Mouse (Mus musculus): ENCODE measurements around the gene Mlh1. TPM values are rescaled to one million over a fixed set of nuclear protein-coding genes. Genes with fewer than 3 reads are reported as not detected.

Mlh1 gene
- polyA plus RNA-seq, 1 experiment from 2014 or later: 48.6 TPM

GRCm38 (mm10) chr9:111289832-111290339, 18.3 kb upstream of the Mlh1 start:
- Histone ChIP-seq H3K27ac (ENCODE audit: low read depth, low read length) (no peak overlapping the region), H3K36me3 (ENCODE audit: control insufficient read depth, insufficient read depth, low read length) (no peaks in the 10 kb centered on the region; the same call in 1 of the 2 replicates), H3K4me2 (ENCODE audit: low read depth) (no peak overlapping the region), H3K4me3 (ENCODE audit: low read depth, low read length) (no peak overlapping the region), H3K27me3 (ENCODE audit: control insufficient read depth, insufficient read depth, low read length) (no peaks in the 10 kb centered on the region), H3K9me3 (ENCODE audit: control insufficient read depth, low read length) (no peaks in the 10 kb centered on the region), H3K4me1 (ENCODE audit: control insufficient read depth, insufficient read depth, low read length) (peaks cover 6% of the 10 kb centered on the region; the same call in 1 of the 2 replicates), H3K9ac (ENCODE audit: low read length) (no peak overlapping the region)
- WGBS: 16% methylated on average over 21 of the region's 21 CpGs
- ATAC-seq (ENCODE audit: insufficient read depth, low FRiP score, low TSS enrichment): peak; percentile 67; the same call in 1 of the 2 replicates
- DNase-seq (ENCODE audit: low spot score): peak; percentile 90

GRCm38 (mm10) chr9:111289294-111289831, 17.8 kb upstream of the Mlh1 start:
- ATAC-seq (ENCODE audit: insufficient read depth, low FRiP score, low TSS enrichment): no peak
- no peak for DNase-seq (ENCODE audit: low spot score)
- Histone ChIP-seq H3K4me2 (ENCODE audit: low read depth) (no peak overlapping the region), H3K27ac (ENCODE audit: low read depth, low read length) (no peak overlapping the region), H3K4me1 (ENCODE audit: control insufficient read depth, insufficient read depth, low read length) (peaks cover 6% of the 10 kb centered on the region; the same call in 1 of the 2 replicates), H3K36me3 (ENCODE audit: control insufficient read depth, insufficient read depth, low read length) (no peaks in the 10 kb centered on the region; the same call in 1 of the 2 replicates), H3K4me3 (ENCODE audit: low read depth, low read length) (no peak overlapping the region), H3K9me3 (ENCODE audit: control insufficient read depth, low read length) (no peaks in the 10 kb centered on the region), H3K9ac (ENCODE audit: low read length) (no peak overlapping the region), H3K27me3 (ENCODE audit: control insufficient read depth, insufficient read depth, low read length) (no peaks in the 10 kb centered on the region)
- 57% methylated on average over 9 of the region's 9 CpGs for WGBS

GRCm38 (mm10) chr9:111287956-111288355, 16.4 kb upstream of the Mlh1 start:
- no peaks in the 10 kb centered on the region for H3K9me3 ChIP-seq (ENCODE audit: control insufficient read depth, low read length)

GRCm38 (mm10) chr9:111286468-111286867, 14.9 kb upstream of the Mlh1 start:
- no peaks in the 10 kb centered on the region for H3K9me3 ChIP-seq (ENCODE audit: control insufficient read depth, low read length)
- H3K27ac ChIP-seq (ENCODE audit: low read depth, low read length): no peak overlapping the region
- H3K4me2 ChIP-seq (ENCODE audit: low read depth): no peak overlapping the region
- H3K9ac ChIP-seq (ENCODE audit: low read length): no peak overlapping the region
- no peaks in the 10 kb centered on the region; the same call in 1 of the 2 replicates for H3K36me3 ChIP-seq (ENCODE audit: control insufficient read depth, insufficient read depth, low read length)
- H3K27me3 ChIP-seq (ENCODE audit: control insufficient read depth, insufficient read depth, low read length): no peaks in the 10 kb centered on the region
- DNase-seq (ENCODE audit: low spot score) (no peak), ATAC-seq (ENCODE audit: insufficient read depth, low FRiP score, low TSS enrichment) (no peak)
- no peak overlapping the region for H3K4me3 ChIP-seq (ENCODE audit: low read depth, low read length)
- peaks cover 6% of the 10 kb centered on the region; the same call in 1 of the 2 replicates for H3K4me1 ChIP-seq (ENCODE audit: control insufficient read depth, insufficient read depth, low read length)
- WGBS: 84% methylated on average over 2 of the region's 2 CpGs

More at GRCm38 (mm10) chr9:111287956-111288355, 16.4 kb upstream of the Mlh1 start:
- no peak overlapping the region for H3K9ac ChIP-seq (ENCODE audit: low read length)
- no peaks in the 10 kb centered on the region; the same call in 1 of the 2 replicates for H3K36me3 ChIP-seq (ENCODE audit: control insufficient read depth, insufficient read depth, low read length)
- H3K4me3 ChIP-seq (ENCODE audit: low read depth, low read length): no peak overlapping the region
- DNase-seq (ENCODE audit: low spot score): no peak
- ATAC-seq (ENCODE audit: insufficient read depth, low FRiP score, low TSS enrichment): no peak
- peaks cover 6% of the 10 kb centered on the region; the same call in 1 of the 2 replicates for H3K4me1 ChIP-seq (ENCODE audit: control insufficient read depth, insufficient read depth, low read length)
- WGBS: 94% methylated on average over 4 of the region's 4 CpGs
- H3K4me2 ChIP-seq (ENCODE audit: low read depth): no peak overlapping the region
- H3K27me3 ChIP-seq (ENCODE audit: control insufficient read depth, insufficient read depth, low read length): no peaks in the 10 kb centered on the region
- no peak overlapping the region for H3K27ac ChIP-seq (ENCODE audit: low read depth, low read length)

- 22% methylated on average over 5 of the region's 5 CpGs for WGBS
- Histone ChIP-seq H3K27ac (ENCODE audit: low read depth, low read length) (no peak overlapping the region), H3K4me3 (ENCODE audit: low read depth, low read length) (no peak overlapping the region), H3K9ac (ENCODE audit: low read length) (no peak overlapping the region), H3K9me3 (ENCODE audit: control insufficient read depth, low read length) (no peaks in the 10 kb centered on the region), H3K27me3 (ENCODE audit: control insufficient read depth, insufficient read depth, low read length) (no peaks in the 10 kb centered on the region), H3K36me3 (ENCODE audit: control insufficient read depth, insufficient read depth, low read length) (no peaks in the 10 kb centered on the region; the same call in 1 of the 2 replicates), H3K4me2 (ENCODE audit: low read depth) (no peak overlapping the region), H3K4me1 (ENCODE audit: control insufficient read depth, insufficient read depth, low read length) (peaks cover 6% of the 10 kb centered on the region; the same call in 1 of the 2 replicates)
- ATAC-seq (ENCODE audit: insufficient read depth, low FRiP score, low TSS enrichment) (0 out of 2 replicates have a peak, but pooled peaks have one; percentile 23), DNase-seq (ENCODE audit: low spot score) (no peak)
Observed at GRCm38 (mm10) chr9:111285676-111286075, 14.1 kb upstream of the Mlh1 start.

- Histone ChIP-seq H3K36me3 (ENCODE audit: control insufficient read depth, insufficient read depth, low read length) (no peaks in the 10 kb centered on the region; the same call in 1 of the 2 replicates), H3K4me1 (ENCODE audit: control insufficient read depth, insufficient read depth, low read length) (peaks cover 6% of the 10 kb centered on the region; the same call in 1 of the 2 replicates), H3K27me3 (ENCODE audit: control insufficient read depth, insufficient read depth, low read length) (no peaks in the 10 kb centered on the region), H3K4me3 (ENCODE audit: low read depth, low read length) (no peak overlapping the region), H3K27ac (ENCODE audit: low read depth, low read length) (no peak overlapping the region), H3K4me2 (ENCODE audit: low read depth) (no peak overlapping the region), H3K9ac (ENCODE audit: low read length) (no peak overlapping the region), H3K9me3 (ENCODE audit: control insufficient read depth, low read length) (no peaks in the 10 kb centered on the region)
- DNase-seq (ENCODE audit: low spot score): no peak
- WGBS: 34% methylated on average over 3 of the region's 3 CpGs
- no peak for ATAC-seq (ENCODE audit: insufficient read depth, low FRiP score, low TSS enrichment)
Observed at GRCm38 (mm10) chr9:111285061-111285460, 13.5 kb upstream of the Mlh1 start.

- Histone ChIP-seq H3K27me3 (ENCODE audit: control insufficient read depth, insufficient read depth, low read length) (no peaks in the 10 kb centered on the region), H3K36me3 (ENCODE audit: control insufficient read depth, insufficient read depth, low read length) (no peaks in the 10 kb centered on the region), H3K27ac (ENCODE audit: low read depth, low read length) (no peak overlapping the region), H3K9ac (ENCODE audit: low read length) (no peak overlapping the region), H3K4me3 (ENCODE audit: low read depth, low read length) (0 out of 2 replicates have a peak overlapping the region, but pooled peaks have one; percentile 10), H3K4me1 (ENCODE audit: control insufficient read depth, insufficient read depth, low read length) (peaks cover 24% of the 10 kb centered on the region), H3K9me3 (ENCODE audit: control insufficient read depth, low read length) (no peaks in the 10 kb centered on the region), H3K4me2 (ENCODE audit: low read depth) (peak overlapping the region; percentile 31)
- 33% methylated on average over 1 of the region's 1 CpGs for WGBS
- DNase-seq (ENCODE audit: low spot score) (no peak), ATAC-seq (ENCODE audit: insufficient read depth, low FRiP score, low TSS enrichment) (no peak)
Observed at GRCm38 (mm10) chr9:111275156-111275555, 3.6 kb upstream of the Mlh1 start.

GRCm38 (mm10) chr9:111273958-111274357, 2.4 kb upstream of the Mlh1 start:
- DNase-seq (ENCODE audit: low spot score) (no peak), ATAC-seq (ENCODE audit: insufficient read depth, low FRiP score, low TSS enrichment) (no peak)
- H3K27ac ChIP-seq (ENCODE audit: low read depth, low read length): no peak overlapping the region
- no peak overlapping the region for H3K4me3 ChIP-seq (ENCODE audit: low read depth, low read length)
- WGBS: 89% methylated on average over 1 of the region's 1 CpGs
- peaks cover 24% of the 10 kb centered on the region for H3K4me1 ChIP-seq (ENCODE audit: control insufficient read depth, insufficient read depth, low read length)
- no peaks in the 10 kb centered on the region for H3K36me3 ChIP-seq (ENCODE audit: control insufficient read depth, insufficient read depth, low read length)
- H3K4me2 ChIP-seq (ENCODE audit: low read depth): peak overlapping the region; percentile 89
- H3K27me3 ChIP-seq (ENCODE audit: control insufficient read depth, insufficient read depth, low read length): no peaks in the 10 kb centered on the region
- H3K9ac ChIP-seq (ENCODE audit: low read length): no peak overlapping the region
- no peaks in the 10 kb centered on the region for H3K9me3 ChIP-seq (ENCODE audit: control insufficient read depth, low read length)
